Mouse (Mus musculus): ENCODE measurements around the gene Gale.
"Not testable (repeated sequence)": the region's sequence is repeated elsewhere in the genome, so short reads cannot be mapped to it uniquely, and the experiment has no call there.

Gene Gale

DNA sequence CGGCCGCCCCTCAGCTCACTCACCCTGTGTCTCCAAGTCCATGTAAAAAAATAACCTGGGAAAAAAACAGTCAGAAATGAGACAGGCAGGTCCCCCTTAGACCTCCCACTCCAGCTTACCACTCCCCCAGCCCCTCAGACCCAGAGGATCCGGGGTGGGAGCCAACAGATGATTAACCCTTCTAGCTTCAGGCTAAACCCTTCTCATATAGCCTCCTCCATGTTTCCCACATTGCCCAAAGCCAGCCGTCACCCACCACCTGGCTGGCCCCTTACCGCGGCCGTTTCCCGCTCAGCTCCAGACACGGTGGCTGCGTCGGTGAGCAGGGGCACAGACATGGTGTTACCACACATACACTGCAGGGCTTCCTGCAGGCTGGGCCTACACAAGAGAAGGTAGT is 7.1 kb downstream of the Gale start:
- DNase-seq (ENCODE audit: low read depth, low spot score), result no peak

DNA sequence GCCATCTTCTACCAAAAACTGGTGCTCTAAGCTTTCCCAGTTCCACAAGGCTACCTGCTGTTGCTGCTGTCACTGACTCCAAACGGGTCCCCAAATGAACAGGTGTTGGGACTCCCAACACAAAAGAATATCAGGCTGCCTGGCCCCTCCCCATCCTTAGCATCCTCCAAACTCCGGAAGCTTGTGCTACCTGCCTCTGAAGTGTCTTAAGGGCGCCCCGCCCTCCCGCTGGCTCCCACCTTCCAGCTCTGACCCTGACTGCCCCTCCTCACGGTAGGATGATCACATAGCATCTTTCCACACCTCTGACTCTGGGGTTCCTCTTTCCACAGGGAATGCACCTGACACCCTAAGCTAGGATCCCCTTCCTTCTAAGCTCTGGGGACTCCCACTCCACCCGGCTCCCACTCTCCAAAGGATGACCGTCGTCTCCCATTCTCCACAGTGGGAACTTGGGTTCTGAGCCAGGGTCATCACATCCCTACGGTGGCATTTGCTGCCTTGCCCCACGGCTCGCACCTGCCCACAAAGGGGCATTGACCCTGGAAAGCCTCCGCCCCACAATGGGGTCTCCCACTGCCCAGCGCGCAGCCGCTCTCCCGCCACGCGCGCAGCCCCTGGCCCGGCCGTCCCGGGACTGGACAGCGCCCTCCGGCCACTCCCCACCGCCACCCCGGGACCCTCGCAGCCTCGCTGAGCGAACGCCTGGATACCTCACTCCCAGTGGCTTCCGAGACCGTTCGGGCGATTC is 8.5 kb downstream of the Gale start:
- no peak for DNase-seq (ENCODE audit: low read depth, low spot score)

DNA sequence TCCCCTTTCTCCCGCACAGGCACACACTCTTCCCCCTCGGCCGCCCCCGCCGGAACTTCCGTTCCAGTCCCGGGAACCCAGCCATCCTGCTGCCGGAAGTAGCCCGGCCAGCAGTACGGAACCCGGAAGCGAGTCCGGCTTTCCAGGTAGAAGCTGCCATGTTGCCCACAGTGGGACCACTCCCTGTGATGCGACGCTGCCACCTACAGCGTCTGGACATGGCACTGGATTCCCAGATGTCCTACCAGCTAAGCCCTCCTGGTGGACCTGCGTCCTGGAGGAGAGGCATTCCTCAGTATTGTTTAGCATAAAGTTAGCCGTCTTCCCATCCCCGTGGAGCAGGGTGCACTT is 9.0 kb downstream of the Gale start, which contains the start of gene Lypla2:
TSS of gene Lypla2 (minus strand) at position 71 of the 351 bp plus-strand sequence.
- DNase-seq (ENCODE audit: low read depth, low spot score), result peak; percentile 97

DNA sequence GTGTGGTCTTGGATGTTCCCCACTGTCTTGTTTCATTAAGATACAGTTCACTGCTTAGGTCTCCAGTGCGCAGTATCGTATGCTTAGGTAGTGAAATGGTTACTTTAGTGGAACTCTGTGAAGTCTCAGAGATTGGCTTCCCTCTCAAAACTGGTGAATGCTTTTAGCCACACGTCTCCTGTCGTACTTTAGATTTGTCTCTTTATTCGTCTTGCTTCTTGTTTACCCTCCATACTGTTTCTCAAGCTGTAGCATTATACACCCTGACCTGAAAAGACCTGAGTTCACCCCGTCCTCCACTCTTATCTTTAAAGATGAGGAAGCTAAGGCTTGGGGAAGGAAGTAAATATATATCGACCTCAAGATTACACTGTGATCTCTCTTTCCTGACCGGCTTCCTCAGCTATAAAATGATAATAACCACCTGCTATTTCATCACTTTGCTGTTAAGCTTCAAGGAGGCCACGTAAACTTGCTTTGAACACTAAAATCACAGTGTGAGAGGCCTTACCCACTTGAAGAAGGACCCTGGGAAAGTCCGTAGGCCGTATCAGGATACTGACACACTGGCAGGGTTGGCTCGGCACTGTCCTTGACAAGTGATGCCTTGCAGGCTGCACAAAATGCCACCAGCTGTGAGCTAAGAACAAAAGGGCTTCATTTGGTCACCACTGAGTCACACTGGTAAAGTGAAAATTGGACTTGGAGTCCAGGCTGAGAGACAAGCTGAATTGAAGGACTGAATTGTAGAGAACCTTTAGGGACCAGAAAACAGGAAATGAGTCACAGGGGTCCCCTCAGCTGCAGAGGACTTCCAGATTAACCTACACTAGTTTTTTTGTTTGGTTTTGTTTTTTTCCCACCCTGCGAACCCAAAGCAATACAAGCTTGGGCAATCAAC is 9.6 kb downstream of the Gale start:
- DNase-seq (ENCODE audit: low read depth, low spot score), result no peak

DNA sequence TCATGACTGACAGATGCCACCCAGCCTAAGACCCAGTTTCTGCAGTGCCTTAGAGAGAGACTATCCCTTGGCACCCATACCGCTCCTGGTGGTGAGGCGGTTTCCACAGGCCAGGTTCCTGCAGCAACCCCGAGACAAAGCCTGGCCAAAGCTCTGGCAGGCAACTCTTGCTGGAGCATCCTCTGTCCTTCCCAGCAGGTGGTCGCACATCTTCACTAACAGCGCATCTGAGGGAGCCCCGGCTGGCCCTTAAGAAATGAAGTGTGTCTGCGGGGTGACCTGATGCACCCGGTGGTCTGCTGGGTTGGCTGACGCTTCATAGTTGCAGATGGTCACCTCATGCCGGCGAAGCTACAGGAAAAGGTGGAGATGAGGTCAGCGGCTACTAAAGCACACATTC is 12.6 kb downstream of the Gale start:
- DNase-seq (ENCODE audit: low read depth, low spot score), result no peak

DNA sequence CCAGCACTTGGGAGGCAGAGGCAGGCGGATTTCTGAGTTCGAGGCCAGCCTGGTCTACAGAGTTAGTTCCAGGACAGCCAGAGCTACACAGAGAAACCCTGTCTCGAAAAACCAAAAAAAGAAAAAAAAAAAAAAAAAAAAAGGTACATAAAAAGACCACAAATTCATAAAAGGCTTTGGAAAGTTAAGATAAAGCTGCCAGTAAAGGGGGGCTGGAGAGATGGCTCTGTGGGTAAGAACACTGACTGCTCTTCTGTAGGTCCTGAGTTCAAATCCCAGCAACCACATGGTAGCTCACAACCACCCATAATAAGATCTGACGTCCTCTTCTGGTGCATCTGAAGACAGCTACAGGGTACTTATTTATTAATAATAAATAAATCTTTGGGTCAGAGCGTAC is 16.7 kb downstream of the Gale start:
- not testable (repeated sequence) for DNase-seq (ENCODE audit: low read depth, low spot score)

DNA sequence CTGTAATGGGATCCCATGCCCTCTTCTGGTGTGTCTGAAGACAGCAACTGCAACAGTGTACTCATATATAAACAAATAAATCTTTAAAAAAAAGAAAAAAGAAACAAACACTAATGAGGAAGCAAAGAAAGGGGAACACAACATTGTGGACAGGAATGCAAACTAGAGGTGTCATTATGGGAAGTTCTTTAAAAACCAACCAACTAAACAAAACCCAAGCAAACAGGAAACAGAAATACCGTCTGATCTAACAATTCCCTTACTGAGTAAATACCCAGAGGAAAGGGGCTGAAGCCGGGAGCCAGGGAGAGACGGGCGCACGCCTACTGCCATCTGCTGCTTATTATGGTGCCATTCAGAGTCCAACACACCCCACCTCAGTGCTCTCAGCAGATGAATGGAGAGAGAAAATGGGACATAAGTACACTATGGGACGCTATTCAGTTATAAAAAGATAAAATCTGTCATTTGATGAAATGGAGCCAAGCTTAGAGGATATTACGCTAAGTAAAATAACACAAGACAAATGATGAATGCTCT is 18.1 kb downstream of the Gale start:
- peak; percentile 93 for DNase-seq (ENCODE audit: low read depth, low spot score)

DNA sequence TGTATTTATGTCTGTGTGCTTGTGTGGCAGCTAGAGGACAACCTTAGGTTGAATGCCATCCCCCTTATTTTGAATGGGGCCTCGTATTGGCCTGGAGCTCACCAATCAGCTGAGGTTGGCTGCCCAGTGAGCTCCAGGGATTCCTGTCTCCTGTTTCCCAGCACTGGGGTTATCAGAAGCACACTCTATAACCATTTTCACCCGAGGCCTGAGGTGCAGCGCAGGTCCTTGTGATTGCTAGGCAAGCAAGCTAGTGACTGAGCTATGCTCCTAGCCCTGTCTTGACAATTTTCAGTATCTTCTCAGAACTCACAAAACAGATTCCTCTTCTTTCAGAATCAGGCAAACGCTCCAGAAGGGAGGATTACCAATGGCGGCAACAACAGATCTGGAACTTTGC is 21.0 kb downstream of the Gale start:
- DNase-seq (ENCODE audit: low read depth, low spot score), result no peak

DNA sequence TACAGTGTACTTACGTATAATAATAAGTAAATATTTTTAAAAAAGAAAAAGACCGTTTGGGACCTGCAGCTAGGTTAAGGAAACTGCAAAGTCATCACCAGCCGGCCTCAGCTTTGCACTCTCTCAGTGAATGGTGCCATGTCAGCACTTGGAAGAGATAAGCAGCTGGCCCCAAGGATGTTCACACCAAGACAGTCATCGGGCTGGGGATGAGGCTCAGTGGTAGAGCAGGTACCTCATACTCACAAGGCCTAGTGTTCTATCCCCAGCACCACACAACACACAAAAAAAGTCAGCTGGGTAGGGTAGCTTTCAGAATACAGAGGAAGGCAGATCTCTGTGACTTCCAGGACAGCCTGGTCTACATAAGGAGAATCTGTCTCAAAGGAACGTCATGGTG is 21.7 kb downstream of the Gale start:
- DNase-seq (ENCODE audit: low read depth, low spot score), result no peak

DNA sequence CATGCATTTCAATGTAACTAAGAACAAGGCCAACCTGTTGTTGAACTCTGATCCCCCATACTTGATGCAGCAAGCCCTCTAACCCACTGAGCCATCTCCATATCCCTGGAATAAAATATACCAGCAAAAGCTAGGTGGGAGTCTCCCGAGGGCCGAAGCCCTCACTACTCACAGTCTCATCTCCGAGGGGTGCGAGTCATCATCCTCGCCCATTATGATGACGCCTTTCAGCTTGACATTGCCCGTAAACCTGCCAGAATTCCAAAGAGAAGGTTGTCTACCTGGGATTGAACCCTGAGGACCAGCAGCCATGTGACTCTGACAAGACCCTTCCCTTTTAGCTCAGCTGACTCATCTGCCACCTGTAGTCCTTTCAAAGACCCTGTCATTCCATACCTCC is 22.2 kb downstream of the Gale start:
- DNase-seq (ENCODE audit: low read depth, low spot score), result no peak

DNA sequence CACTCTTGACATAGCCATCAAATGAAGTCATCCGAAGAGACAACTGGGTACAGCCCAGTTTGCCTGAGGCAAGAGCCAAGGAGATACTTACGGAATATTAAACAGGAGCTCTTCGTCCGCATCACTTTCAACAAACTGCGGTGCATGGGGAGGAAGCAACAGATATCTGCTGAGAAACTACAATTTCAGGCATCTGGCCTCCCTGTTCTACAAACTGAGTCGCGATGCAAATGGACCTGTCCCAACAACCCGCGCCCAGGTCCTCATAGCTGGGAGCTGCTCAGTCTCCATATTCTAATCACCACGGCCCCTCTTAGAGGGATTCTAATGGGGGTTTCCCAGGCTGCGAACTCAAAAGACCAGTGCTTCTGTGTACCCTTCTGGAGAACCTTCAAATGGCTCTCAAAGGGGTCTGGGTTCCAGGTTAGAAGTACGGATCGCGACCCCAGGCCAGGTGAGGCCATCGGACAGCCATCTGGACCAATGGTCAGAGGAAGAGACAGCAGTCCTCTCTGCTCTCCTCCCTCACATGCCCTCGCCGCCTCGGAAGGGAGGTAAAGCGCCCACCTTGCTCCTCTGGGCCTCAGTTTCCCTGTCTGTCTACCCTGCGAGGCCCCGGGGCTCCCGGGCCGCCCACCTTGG is 22.9 kb downstream of the Gale start:
- DNase-seq (ENCODE audit: low read depth, low spot score), result no peak

DNA sequence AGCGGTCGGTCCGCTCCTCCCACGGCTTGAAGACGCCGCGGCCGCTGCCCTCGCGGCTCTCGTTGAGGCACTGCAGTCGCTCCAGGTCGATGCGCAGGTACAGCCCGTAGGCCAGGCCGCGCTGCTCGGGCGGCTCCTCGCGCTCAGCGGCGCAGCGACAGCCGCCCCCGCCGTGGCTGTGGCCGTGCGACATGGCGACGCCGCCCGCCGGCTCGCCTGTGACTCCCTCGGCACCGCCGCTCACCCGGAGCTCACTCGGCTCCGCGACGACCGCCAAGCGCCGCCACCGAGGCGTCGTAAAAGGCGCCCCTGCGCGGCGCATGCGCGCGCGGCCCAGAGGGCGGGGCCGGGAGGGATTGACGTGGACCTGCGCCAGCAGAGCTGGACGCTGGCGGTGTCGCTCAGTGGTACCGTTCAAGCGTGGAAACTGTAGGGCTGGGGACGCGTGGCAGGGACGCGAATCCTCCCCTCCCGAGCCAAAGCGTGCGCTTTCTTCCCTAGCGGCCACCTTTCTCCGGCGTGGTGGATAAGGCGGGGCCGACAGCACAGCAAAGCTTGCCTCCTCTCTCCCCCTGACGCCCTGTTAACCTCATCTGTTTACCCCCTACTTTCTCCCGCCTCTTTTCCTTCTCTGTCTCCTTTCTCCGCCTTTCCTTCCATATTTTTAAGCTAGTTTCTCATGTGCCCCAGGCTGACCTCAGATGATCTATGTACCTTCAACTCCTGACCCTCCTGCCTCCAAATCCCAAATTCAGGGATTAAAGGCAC is 23.6 kb downstream of the Gale start, which contains the start of gene Pithd1:
TSS of gene Pithd1 (minus strand) at position 322 of the 768 bp plus-strand sequence.
- peak; percentile 96 for DNase-seq (ENCODE audit: low read depth, low spot score)

DNA sequence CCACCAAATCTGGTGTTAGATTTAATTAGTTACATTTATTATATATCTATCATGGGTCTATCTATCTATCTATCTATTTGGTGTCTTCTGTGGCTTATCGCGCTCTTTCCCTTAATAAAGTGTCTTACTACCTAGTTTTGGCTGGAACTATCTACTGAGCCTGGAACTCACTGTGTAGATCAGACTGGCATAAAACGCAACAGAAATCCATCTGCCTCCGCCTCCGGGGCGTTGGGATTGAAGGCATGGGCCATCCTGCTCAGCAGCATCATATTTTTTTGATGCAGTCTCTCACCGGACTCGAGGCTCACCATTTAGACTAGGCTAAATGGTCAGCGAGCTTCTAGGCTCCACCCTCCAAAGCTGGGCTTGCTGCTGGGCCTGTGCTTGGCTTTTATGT is 24.2 kb downstream of the Gale start:
- DNase-seq (ENCODE audit: low read depth, low spot score), result no peak

DNA sequence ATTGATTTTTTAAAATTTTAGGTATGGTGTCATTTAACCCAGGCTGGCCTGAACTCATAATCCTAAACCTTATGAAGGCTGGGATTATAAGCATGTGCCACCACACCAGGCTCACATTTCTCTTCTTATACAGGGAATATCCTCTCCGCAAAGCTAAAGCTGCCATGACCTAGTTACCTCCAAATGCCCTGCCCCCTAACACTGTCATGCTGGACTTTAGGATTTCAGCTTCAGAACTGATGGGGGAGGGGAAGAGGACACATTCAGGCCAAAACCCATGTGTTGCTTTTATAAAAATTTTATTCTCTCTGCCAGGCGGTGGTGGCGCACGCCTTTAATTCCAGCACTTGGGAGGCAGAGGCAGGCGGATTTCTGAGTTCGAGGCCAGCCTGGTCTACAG is 30.4 kb downstream of the Gale start:
- no peak for DNase-seq (ENCODE audit: low read depth, low spot score)

DNA sequence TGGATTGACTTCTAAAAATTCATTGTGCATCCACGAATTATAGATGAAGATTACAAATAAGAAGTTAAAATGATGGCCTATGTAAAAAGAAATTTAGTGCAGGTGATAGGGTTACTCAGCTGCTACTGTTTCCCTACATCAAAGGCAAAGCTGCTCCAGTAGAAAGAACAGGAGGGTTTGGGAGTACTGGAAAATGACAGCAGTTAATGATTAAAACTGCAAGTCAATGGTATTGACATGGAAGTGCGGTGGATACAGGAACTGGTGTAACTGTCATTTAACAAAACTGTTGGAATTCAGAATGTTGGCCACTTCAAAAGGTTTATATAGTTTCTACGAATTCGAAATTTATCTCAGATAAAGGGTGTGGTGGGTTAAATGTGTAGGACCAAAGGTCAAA is 31.6 kb downstream of the Gale start:
- DNase-seq (ENCODE audit: low read depth, low spot score), result no peak

DNA sequence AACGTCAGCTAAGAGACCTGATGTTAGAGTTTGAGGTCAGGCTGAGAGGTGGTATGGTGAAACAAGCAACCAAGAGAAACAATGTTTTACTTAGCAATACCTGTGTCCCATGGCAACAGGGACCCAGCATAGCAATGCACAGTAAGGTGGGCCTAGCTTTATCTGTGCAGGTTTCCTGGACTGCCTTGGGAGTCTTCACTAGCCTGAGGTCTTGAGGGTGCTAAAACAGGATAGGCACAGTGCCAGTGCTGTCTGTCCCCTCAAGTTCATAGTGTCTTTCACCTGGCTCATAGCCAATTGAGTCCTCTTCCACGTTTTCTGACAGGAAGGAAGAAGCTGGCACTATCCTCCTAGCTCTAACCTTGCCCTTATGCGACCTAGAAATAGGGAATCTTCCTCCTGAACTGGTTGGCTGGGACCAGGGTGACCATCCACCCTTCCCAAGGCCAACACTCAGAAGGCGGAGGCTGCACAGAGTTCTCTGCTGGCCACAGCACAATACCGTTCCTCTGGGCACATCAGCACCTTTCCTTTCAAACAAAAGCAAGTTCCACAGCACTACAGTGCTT is 40.7 kb downstream of the Gale start:
- no peak for DNase-seq (ENCODE audit: low read depth, low spot score)

DNA sequence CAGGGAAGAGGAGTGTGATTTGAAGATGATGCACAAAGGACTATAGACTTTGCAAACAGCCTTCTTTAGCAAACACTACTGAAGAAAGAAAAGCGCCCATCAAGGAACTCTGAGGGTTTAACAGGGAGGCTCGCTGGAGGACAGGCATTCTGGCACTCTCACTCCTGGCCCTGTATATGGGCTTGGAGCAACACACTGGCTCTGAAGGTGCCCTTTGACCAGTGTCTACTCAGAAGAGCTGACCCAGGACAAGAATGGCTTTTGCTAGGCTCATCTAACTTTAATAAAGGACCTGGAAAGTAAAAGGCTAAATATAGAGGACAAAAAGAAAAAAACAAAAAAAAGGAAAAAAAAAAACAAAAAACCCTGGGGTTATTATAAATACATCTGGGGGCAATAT is 41.4 kb downstream of the Gale start:
- DNase-seq (ENCODE audit: low read depth, low spot score), result no peak

DNA sequence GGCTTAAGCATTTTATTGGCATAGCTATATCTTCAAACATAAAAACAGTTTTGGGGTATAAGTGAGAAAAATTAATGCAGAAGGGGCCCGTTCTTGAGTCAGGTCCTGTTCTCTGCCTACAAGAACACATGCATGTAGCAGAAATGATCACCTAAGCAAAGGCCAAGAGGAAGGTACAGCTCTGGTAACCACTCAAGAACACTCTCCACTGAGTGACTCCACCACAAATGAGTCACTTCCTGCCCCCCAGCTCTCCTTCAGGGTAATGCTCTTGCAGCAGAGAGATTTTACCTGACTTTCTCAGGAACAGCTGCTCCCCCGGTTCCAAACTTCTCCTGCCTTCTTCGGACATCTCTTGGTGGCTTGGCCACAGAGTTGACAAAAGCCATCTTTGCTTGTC is 43.3 kb downstream of the Gale start:
- DNase-seq (ENCODE audit: low read depth, low spot score), result no peak

DNA sequence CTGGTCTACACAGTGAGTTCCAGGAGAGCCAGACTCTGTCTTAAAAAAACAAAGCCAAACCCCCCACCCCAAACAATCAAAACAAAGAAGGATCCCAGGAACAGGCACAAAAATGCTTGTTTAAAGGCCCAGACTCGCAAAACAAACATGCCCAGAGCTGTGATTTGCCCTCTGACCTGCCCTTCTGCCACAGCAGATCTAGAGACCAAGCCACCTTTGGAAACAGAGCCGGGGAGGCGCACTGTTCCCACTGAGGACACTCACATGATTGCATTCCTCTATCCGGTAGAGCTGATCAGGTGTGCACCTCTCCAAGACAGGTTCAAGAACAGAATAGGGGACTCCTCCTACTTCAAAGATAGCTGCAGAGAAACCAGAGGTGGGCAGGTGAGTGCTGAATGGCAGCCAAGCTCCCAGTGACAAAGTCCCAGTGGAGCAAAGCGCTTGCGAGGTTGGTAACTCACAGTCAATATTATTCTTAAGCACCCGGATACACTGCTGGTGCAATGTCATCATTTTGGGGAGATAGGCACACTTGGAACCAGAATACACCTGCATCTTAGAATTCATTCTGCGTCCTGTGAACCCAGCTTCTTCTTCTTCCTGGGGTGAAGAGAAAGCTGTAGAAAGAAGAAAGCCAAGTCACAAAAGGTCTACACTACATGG is 45.4 kb downstream of the Gale start:
- no peak for DNase-seq (ENCODE audit: low read depth, low spot score)

DNA sequence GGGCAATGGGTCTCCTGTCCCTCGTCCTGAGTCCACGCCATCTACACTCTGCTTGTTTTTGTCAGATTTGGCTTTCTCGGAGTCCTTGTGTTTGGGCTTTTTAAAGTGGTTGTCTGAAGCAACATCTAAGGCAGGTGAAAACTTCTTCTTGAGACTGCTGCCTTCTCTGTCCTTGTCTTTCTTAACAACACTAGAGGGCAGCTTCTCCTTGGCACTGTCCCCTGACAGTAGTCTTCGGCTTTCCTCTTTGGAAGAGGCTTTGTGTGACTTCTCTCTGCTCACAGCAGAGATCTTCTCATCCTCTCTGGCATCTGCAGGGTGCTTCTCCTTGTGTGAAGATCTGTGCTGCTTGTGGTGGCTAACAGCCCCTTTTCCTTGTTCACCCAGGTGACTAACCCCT is 47.1 kb downstream of the Gale start:
- DNase-seq (ENCODE audit: low read depth, low spot score), result no peak
